Mouse (Mus musculus) naive thymus-derived CD4-positive, alpha-beta T cell, adult 2 months (primary cell): Measurements from ENCODE around the gene Crtc1.
A peak's percentile ranks its signal among the peaks of the same experiment; 100 is the strongest.

ENCODE experiments used
- DNase-seq: peaks from one replicate; pipeline ENCODE4 v3.0.0-alpha.2; 2011; ENCODE audit warnings: low read depth

The Crtc1 gene

GRCm38 (mm10) chr8:70347860-70348420, 91.4 kb downstream of the Crtc1 start:
- no peak for DNase-seq

- no peak for DNase-seq
Observed at GRCm38 (mm10) chr8:70347443-70347842, 91.9 kb downstream of the Crtc1 start.

- no peak for DNase-seq
Observed at GRCm38 (mm10) chr8:70344279-70344678, 95.1 kb downstream of the Crtc1 start.

GRCm38 (mm10) chr8:70343696-70344095, 95.7 kb downstream of the Crtc1 start:
- peak; percentile 49 for DNase-seq

- no peak for DNase-seq
Observed at GRCm38 (mm10) chr8:70343076-70343475, 96.3 kb downstream of the Crtc1 start.

- DNase-seq, result no peak
Observed at GRCm38 (mm10) chr8:70342007-70342406, 97.4 kb downstream of the Crtc1 start.

- DNase-seq, result no peak
Observed at GRCm38 (mm10) chr8:70340659-70341058, 98.7 kb downstream of the Crtc1 start.

- DNase-seq, result no peak
Observed at GRCm38 (mm10) chr8:70338931-70339330, 100.4 kb downstream of the Crtc1 start.

GRCm38 (mm10) chr8:70332878-70333202, 106.5 kb downstream of the Crtc1 start:
- no peak for DNase-seq
